Mouse (Mus musculus) right cerebral cortex, adult 2 months (tissue): ENCODE measurements around the gene Prmt9.

Source experiments
- DNase-seq, 2 experiments: peaks; one replicate each; pipeline ENCODE4 v3.0.0; 2021 to 2022; ENCODE audit warnings: low spot score in 2 of 2

Prmt9 gene

GRCm38 (mm10) chr8:77549121-77549706, at the start of gene Prmt9:
TSS of gene Prmt9 (plus strand) at chr8:77549397.
- peak; percentile 92 to 94 for DNase-seq

- DNase-seq = no peak
These were observed 48.9 kb upstream of the Prmt9 start for GRCm38 (mm10) chr8:77500264-77500663.

GRCm38 (mm10) chr8:77501131-77501530, 48.1 kb upstream of the Prmt9 start:
- no peak for DNase-seq

GRCm38 (mm10) chr8:77502547-77502946, 46.6 kb upstream of the Prmt9 start:
- no peak for DNase-seq

- no peak for DNase-seq
These were observed 42.7 kb upstream of the Prmt9 start for GRCm38 (mm10) chr8:77506539-77506938.

GRCm38 (mm10) chr8:77507510-77508035, 41.6 kb upstream of the Prmt9 start:
- no peak for DNase-seq

- DNase-seq = no peak
These were observed 40.2 kb upstream of the Prmt9 start for GRCm38 (mm10) chr8:77509044-77509443.

GRCm38 (mm10) chr8:77510426-77510825, 38.8 kb upstream of the Prmt9 start:
- no peak for DNase-seq

GRCm38 (mm10) chr8:77511750-77512493, 37.3 kb upstream of the Prmt9 start:
- DNase-seq = no peak

- no peak for DNase-seq
These were observed 34.0 kb upstream of the Prmt9 start for GRCm38 (mm10) chr8:77515201-77515600.

GRCm38 (mm10) chr8:77515786-77516185, 33.4 kb upstream of the Prmt9 start:
- DNase-seq = no peak

GRCm38 (mm10) chr8:77516845-77517244, 32.4 kb upstream of the Prmt9 start:
- peak in 1 of 2 experiments; percentile 28 for DNase-seq

- DNase-seq = peak; percentile 39 to 57
These were observed 31.6 kb upstream of the Prmt9 start, which contains the start of gene Arhgap10 for GRCm38 (mm10) chr8:77517301-77518200. TSS of gene Arhgap10 (minus strand) at chr8:77517953.

- peak; percentile 63 to 72 for DNase-seq
These were observed 30.7 kb upstream of the Prmt9 start for GRCm38 (mm10) chr8:77518201-77519115.

GRCm38 (mm10) chr8:77520601-77521000, 28.6 kb upstream of the Prmt9 start:
- no peak for DNase-seq

- DNase-seq = no peak
These were observed 28.0 kb upstream of the Prmt9 start for GRCm38 (mm10) chr8:77521028-77521785.

GRCm38 (mm10) chr8:77522984-77523383, 26.2 kb upstream of the Prmt9 start:
- no peak for DNase-seq

- DNase-seq = no peak
These were observed 25.1 kb upstream of the Prmt9 start for GRCm38 (mm10) chr8:77524018-77524615.

- no peak for DNase-seq
These were observed 24.3 kb upstream of the Prmt9 start for GRCm38 (mm10) chr8:77524906-77525305.

- DNase-seq = no peak
These were observed 23.1 kb upstream of the Prmt9 start for GRCm38 (mm10) chr8:77526130-77526529.
